Comparison of ENCODE assay signal across 9 mouse cellular contexts in genomic region chr7:45786661-45787413, GRCm38 (mm10). TPM values are rescaled to one million over a fixed set of nuclear protein-coding genes. Genes with fewer than 3 reads are reported as not detected.
DNase-seq lines count a peak whose midpoint lies in the region; ATAC-seq and TF ChIP-seq lines count a peak whose summit lies in the region.
"Had no signal": no experiment of that assay in that cellular context is flagged by ENCODE, and none has a peak within 500 bp of the region (broad histone marks: within the 10 kb centered on the region; RNA-seq: fewer than 3 reads in every experiment).

No protein-coding gene starts in this region.

- DNase-seq in adrenal gland, postnatal 14 days = peak; percentile 39
- no peak for DNase-seq in adrenal gland, postnatal 25 days
- DNase-seq in R1 (ENCODE audit: low read depth, low spot score) = peak; percentile 99
- peak; percentile 79 for DNase-seq in embryonic facial prominence, embryonic 14.5 days (ENCODE audit: low spot score)
- peak; percentile 82 for DNase-seq in layer of hippocampus, adult 9-11 months
- DNase-seq in midbrain, postnatal 0 days (ENCODE audit: low spot score) = peak; percentile 87
- DNase-seq in urinary bladder, postnatal 4 days (ENCODE audit: low spot score in 2 of 2) = no peak
- DNase-seq in ovary, postnatal 14 days (ENCODE audit: low spot score) = no peak

- peaks cover 30% of the 10 kb centered on the region for H3K36me3 ChIP-seq in embryonic facial prominence, embryonic 14.5 days (ENCODE audit: control insufficient read depth, insufficient read depth, low read length)
- peaks cover 34% of the 10 kb centered on the region for H3K36me3 ChIP-seq in midbrain, postnatal 0 days (ENCODE audit: insufficient read depth, low read length)

- peak overlapping the region; percentile 39 for H3K27ac ChIP-seq in embryonic facial prominence, embryonic 14.5 days (replicated peaks; ENCODE audit: low read depth, low read length)
- peak overlapping the region; percentile 92; the same call in 1 of the 2 replicates for H3K27ac ChIP-seq in midbrain, postnatal 0 days (ENCODE audit: low read depth, low read length)

- H3K4me3 ChIP-seq in embryonic facial prominence, embryonic 14.5 days (ENCODE audit: low read depth, low read length) = peak overlapping the region; percentile 74
- H3K4me3 ChIP-seq in midbrain, postnatal 0 days (ENCODE audit: low read depth, low read length) = peak overlapping the region; percentile 92
- H3K4me3 ChIP-seq: myocyte had no signal

- H3K9me3 ChIP-seq in embryonic facial prominence, embryonic 14.5 days (ENCODE audit: control insufficient read depth, low read length) = no peaks in the 10 kb centered on the region
- H3K9me3 ChIP-seq in midbrain, postnatal 0 days (ENCODE audit: low read length) = no peaks in the 10 kb centered on the region

- peak overlapping the region; percentile 90 for H3K4me2 ChIP-seq in embryonic facial prominence, embryonic 14.5 days (ENCODE audit: low read depth, low read length)
- peak overlapping the region; percentile 88 for H3K4me2 ChIP-seq in midbrain, postnatal 0 days (ENCODE audit: low read depth, low read length, poor library complexity, severe bottlenecking)

- peaks cover 19% of the 10 kb centered on the region for H3K4me1 ChIP-seq in embryonic facial prominence, embryonic 14.5 days (ENCODE audit: control insufficient read depth, insufficient read depth, low read length)
- peaks cover 5% of the 10 kb centered on the region; the same call in 1 of the 2 replicates for H3K4me1 ChIP-seq in midbrain, postnatal 0 days (ENCODE audit: insufficient read depth, low read length)

- no peak for TF ChIP-seq CTCF in midbrain, postnatal 0 days (IDR thresholded peaks at IDR 0.05)

- peak overlapping the region; percentile 74; the same call in 1 of the 2 replicates for H3K9ac ChIP-seq in embryonic facial prominence, embryonic 14.5 days (ENCODE audit: low read depth, low read length)
- H3K9ac ChIP-seq in midbrain, postnatal 0 days (replicated peaks; ENCODE audit: low read length, poor library complexity, severe bottlenecking) = peak overlapping the region; percentile 99

- WGBS in embryonic facial prominence, embryonic 14.5 days = 9% methylated on average over 14 of the region's 17 CpGs
- WGBS in midbrain, postnatal 0 days = 12% methylated on average over 16 of the region's 17 CpGs

- no peaks in the 10 kb centered on the region for H3K27me3 ChIP-seq in embryonic facial prominence, embryonic 14.5 days (replicated peaks; ENCODE audit: control insufficient read depth, insufficient read depth, low read length)
- H3K27me3 ChIP-seq in midbrain, postnatal 0 days (ENCODE audit: insufficient read depth, low read length) = no peaks in the 10 kb centered on the region

- ATAC-seq in embryonic facial prominence, embryonic 14.5 days (ENCODE audit: low read depth) = peak; percentile 54
- ATAC-seq in midbrain, postnatal 0 days (ENCODE audit: low FRiP score) = 0 out of 2 replicates have a peak, but pooled peaks have one; percentile 9

RNA-seq across cellular contexts. Expression of gene Sult2b1, which starts 2.4 kb away (rescaled TPM):
- total RNA-seq in adrenal gland, postnatal 14 days (2021) = 0.52 and 1.0 TPM in 2 replicates
- total RNA-seq in adrenal gland, postnatal 25 days (2021) = 0.90 and 1.1 TPM in 2 replicates
- 14.2 and 16.3 TPM in 2 replicates for polyA plus RNA-seq in embryonic facial prominence, embryonic 14.5 days (2014; fragmentation: Nextera tagmentation; extraction: Ambion mirVana)
- total RNA-seq in midbrain, postnatal 0 days (2014; rRNA removed) = 5.0 and 5.1 TPM in 2 replicates
- polyA plus RNA-seq in midbrain, postnatal 0 days (2015; fragmentation: Nextera tagmentation; extraction: Ambion mirVana) = 5.6 and 6.1 TPM in 2 replicates

RNA-seq across cellular contexts. Expression of gene Lmtk3, which starts 3.3 kb away (rescaled TPM):
- 7.5 and 9.9 TPM in 2 replicates for total RNA-seq in adrenal gland, postnatal 14 days (2021)
- total RNA-seq in adrenal gland, postnatal 25 days (2021) = 10.0 and 14.8 TPM in 2 replicates
- 0.67 and 1.5 TPM in 2 replicates for polyA plus RNA-seq in embryonic facial prominence, embryonic 14.5 days (2014; fragmentation: Nextera tagmentation; extraction: Ambion mirVana)
- 170 and 172 TPM in 2 replicates for total RNA-seq in midbrain, postnatal 0 days (2014; rRNA removed)
- 13.7 and 19.1 TPM in 2 replicates for polyA plus RNA-seq in midbrain, postnatal 0 days (2015; fragmentation: Nextera tagmentation; extraction: Ambion mirVana)

RNA-seq across cellular contexts. Expression of gene Cyth2, which starts 27.5 kb away (rescaled TPM):
- total RNA-seq in adrenal gland, postnatal 14 days (2021) = 97.5 and 114 TPM in 2 replicates
- total RNA-seq in adrenal gland, postnatal 25 days (2021) = 114 and 134 TPM in 2 replicates
- polyA plus RNA-seq in embryonic facial prominence, embryonic 14.5 days (2014; fragmentation: Nextera tagmentation; extraction: Ambion mirVana) = 96.4 and 106 TPM in 2 replicates
- 210 and 223 TPM in 2 replicates for total RNA-seq in midbrain, postnatal 0 days (2014; rRNA removed)
- 219 and 236 TPM in 2 replicates for polyA plus RNA-seq in midbrain, postnatal 0 days (2015; fragmentation: Nextera tagmentation; extraction: Ambion mirVana)

RNA-seq across cellular contexts. Expression of gene Kcnj14, which starts 37.7 kb away (rescaled TPM):
- total RNA-seq in adrenal gland, postnatal 14 days (2021) = 0.48 and 0.60 TPM in 2 replicates
- 0.30 and 0.33 TPM in 2 replicates for total RNA-seq in adrenal gland, postnatal 25 days (2021)
- polyA plus RNA-seq in embryonic facial prominence, embryonic 14.5 days (2014; fragmentation: Nextera tagmentation; extraction: Ambion mirVana) = 1.4 and 2.2 TPM in 2 replicates
- 0.71 and 2.1 TPM in 2 replicates for total RNA-seq in midbrain, postnatal 0 days (2014; rRNA removed)
- polyA plus RNA-seq in midbrain, postnatal 0 days (2015; fragmentation: Nextera tagmentation; extraction: Ambion mirVana) = 1.5 TPM in 2 replicates

RNA-seq across cellular contexts. Expression of gene Grwd1, which starts 43.9 kb away (rescaled TPM):
- 28.0 and 29.9 TPM in 2 replicates for total RNA-seq in adrenal gland, postnatal 14 days (2021)
- total RNA-seq in adrenal gland, postnatal 25 days (2021) = 22.3 and 26.6 TPM in 2 replicates
- polyA plus RNA-seq in embryonic facial prominence, embryonic 14.5 days (2014; fragmentation: Nextera tagmentation; extraction: Ambion mirVana) = 53.9 and 60.5 TPM in 2 replicates
- 31.3 and 34.2 TPM in 2 replicates for total RNA-seq in midbrain, postnatal 0 days (2014; rRNA removed)
- polyA plus RNA-seq in midbrain, postnatal 0 days (2015; fragmentation: Nextera tagmentation; extraction: Ambion mirVana) = 48.7 and 52.9 TPM in 2 replicates

Comparison
In these comparisons a context has a peak if more than half of its experiments do, and no peak if none do; other contexts are left out.
1. DNase-seq: peak in adrenal gland, postnatal 14 days (single experiment), R1 (single experiment), embryonic facial prominence, embryonic 14.5 days (single experiment), layer of hippocampus, adult 9-11 months (single experiment) and midbrain, postnatal 0 days (single experiment); none in adrenal gland, postnatal 25 days (single experiment), urinary bladder, postnatal 4 days (0 of 2) and ovary, postnatal 14 days (single experiment).
2. RNA of gene Lmtk3, which starts 3.3 kb away (total RNA-seq): 170 to 172 TPM in midbrain, postnatal 0 days; 10.0 to 14.8 TPM in adrenal gland, postnatal 25 days and 7.5 to 9.9 TPM in adrenal gland, postnatal 14 days; every median in the first group is over 10 times any median in the second.